Mouse (Mus musculus) cerebellum, adult (tissue): ENCODE results near the gene Bloc1s3.

ENCODE experiments used
- ATAC-seq: cut with Nextera tagmentation; 2 replicates; pipeline ENCODE4 v1.9.2; 2017; ENCODE audit warnings: mild to moderate bottlenecking, moderate library complexity, mixed read lengths; ENCODE audit not compliant: insufficient number of reproducible peaks, low FRiP score, low TSS enrichment

Gene Bloc1s3

GRCm38 (mm10) chr7:19485488-19485887 is 22.7 kb downstream of the Bloc1s3 start:
- no peak for ATAC-seq

GRCm38 (mm10) chr7:19483281-19483680 is 24.9 kb downstream of the Bloc1s3 start:
- no peak for ATAC-seq

GRCm38 (mm10) chr7:19477624-19478384 is 30.4 kb downstream of the Bloc1s3 start:
- ATAC-seq = no peak

GRCm38 (mm10) chr7:19477084-19477483 is 31.1 kb downstream of the Bloc1s3 start:
- no peak for ATAC-seq

GRCm38 (mm10) chr7:19473875-19474443 is 34.2 kb downstream of the Bloc1s3 start:
- peak; percentile 75; the same call in 1 of the 2 replicates for ATAC-seq

- no peak for ATAC-seq
These were observed 35.8 kb downstream of the Bloc1s3 start for GRCm38 (mm10) chr7:19472403-19472802.

GRCm38 (mm10) chr7:19470308-19470707 is 37.9 kb downstream of the Bloc1s3 start:
- no peak for ATAC-seq

GRCm38 (mm10) chr7:19469404-19469803 is 38.8 kb downstream of the Bloc1s3 start:
- no peak for ATAC-seq

GRCm38 (mm10) chr7:19468279-19468678 is 39.9 kb downstream of the Bloc1s3 start:
- no peak for ATAC-seq

- ATAC-seq = no peak
These were observed 40.5 kb downstream of the Bloc1s3 start for GRCm38 (mm10) chr7:19467638-19468037.

- no peak for ATAC-seq
These were observed 41.5 kb downstream of the Bloc1s3 start for GRCm38 (mm10) chr7:19466602-19467145.

- ATAC-seq = no peak
These were observed 43.5 kb downstream of the Bloc1s3 start for GRCm38 (mm10) chr7:19464367-19465307.

GRCm38 (mm10) chr7:19462884-19463381 is 45.2 kb downstream of the Bloc1s3 start, which contains the start of gene Exoc3l2:
Gene Exoc3l2, plus strand, starts transcription at chr7:19463331.
- no peak for ATAC-seq

GRCm38 (mm10) chr7:19462443-19462842 is 45.7 kb downstream of the Bloc1s3 start:
- ATAC-seq = no peak

- ATAC-seq = no peak
These were observed 46.7 kb downstream of the Bloc1s3 start for GRCm38 (mm10) chr7:19461488-19461887.

- no peak for ATAC-seq
These were observed 47.7 kb downstream of the Bloc1s3 start for GRCm38 (mm10) chr7:19460500-19460899.

- 0 out of 2 replicates have a peak, but pooled peaks have one; percentile 4 for ATAC-seq
These were observed 48.9 kb downstream of the Bloc1s3 start for GRCm38 (mm10) chr7:19459144-19459870.

GRCm38 (mm10) chr7:19458591-19459111 is 49.5 kb downstream of the Bloc1s3 start, which contains the start of gene Mark4:
Gene Mark4, minus strand, starts transcription at chr7:19458821.
- ATAC-seq = 0 out of 2 replicates have a peak, but pooled peaks have one; percentile 31

GRCm38 (mm10) chr7:19458072-19458486 is 50.1 kb downstream of the Bloc1s3 start:
- ATAC-seq = peak; percentile 13; the same call in 1 of the 2 replicates
